Mouse (Mus musculus) ES-E14 (cell line): ENCODE data around the gene Dars. TPM values are rescaled to one million over a fixed set of nuclear protein-coding genes. Genes with fewer than 3 reads are reported as not detected.

Experiments
- DNase-seq: peaks from one replicate; pipeline ENCODE4 v3.0.0-alpha.2; 2013; ENCODE audit warnings: low read depth, low spot score
- H3K27ac ChIP-seq: 2 replicates; pipeline ENCODE4 v1.5.1; 2012; ENCODE audit warnings: low read depth, mild to moderate bottlenecking, low read length, moderate library complexity, mixed read lengths; ENCODE audit not compliant: poor library complexity, insufficient read depth, severe bottlenecking
- H3K36me3 ChIP-seq: 2 replicates; pipeline ENCODE4 v1.6.1; 2012; ENCODE audit warnings: mild to moderate bottlenecking, low read length, moderate library complexity, mixed read lengths; ENCODE audit not compliant: control insufficient read depth, poor library complexity, insufficient read depth, severe bottlenecking
- H3K4me1 ChIP-seq, 2 experiments: fragments of 150-350 bp in 1 of 2; sonication (generic) in 1 of 2; 2 replicates each; pipeline ENCODE4 v1.6.1; 2012; ENCODE audit warnings: low read length in 2 of 2, mild to moderate bottlenecking in 1 of 2, mixed read lengths in 1 of 2; ENCODE audit not compliant: control insufficient read depth in 2 of 2, insufficient read depth in 2 of 2, poor library complexity in 1 of 2
- H3K4me3 ChIP-seq, 2 experiments: fragments of 150-350 bp in 1 of 2; sonication (generic) in 1 of 2; 2 replicates each; pipeline ENCODE4 v1.5.1; 2012; ENCODE audit warnings: low read length in 2 of 2, low read depth in 1 of 2, mild to moderate bottlenecking in 1 of 2, mixed read lengths in 1 of 2; ENCODE audit not compliant: insufficient read depth in 1 of 2, poor library complexity in 1 of 2, severe bottlenecking in 1 of 2
- H3K9ac ChIP-seq: 2 replicates; pipeline ENCODE4 v1.6.1; 2012; ENCODE audit warnings: low read depth, mild to moderate bottlenecking, low read length, mixed read lengths; ENCODE audit not compliant: poor library complexity, insufficient read depth, severe bottlenecking
- H3K9me3 ChIP-seq: fragments of 150-350 bp; sonication (generic); 2 replicates; pipeline ENCODE4 v1.6.1; 2012; ENCODE audit warnings: low read depth, mild to moderate bottlenecking, low read length; ENCODE audit not compliant: control insufficient read depth, insufficient read depth
- CHD2 ChIP-seq: IDR thresholded peaks from 2 replicates; pipeline ENCODE4 v1.6.1; 2014; ENCODE audit warnings: mild to moderate bottlenecking, low read depth, low read length, inconsistent platforms
- HCFC1 ChIP-seq: IDR thresholded peaks from 2 replicates; pipeline ENCODE4 v1.6.1; 2012; ENCODE audit warnings: low read length, inconsistent platforms, borderline replicate concordance; ENCODE audit not compliant: insufficient read depth
- MAFK ChIP-seq: IDR thresholded peaks from 2 replicates; pipeline ENCODE4 v1.6.1; 2014; ENCODE audit warnings: mild to moderate bottlenecking, low read depth, low read length, inconsistent platforms; ENCODE audit not compliant: insufficient read depth
- ZC3H11A ChIP-seq: IDR thresholded peaks from 2 replicates; pipeline ENCODE4 v1.6.1; 2012; ENCODE audit warnings: low read depth, mild to moderate bottlenecking, inconsistent platforms, low read length, borderline replicate concordance
- ZNF384 ChIP-seq: IDR thresholded peaks from 2 replicates; pipeline ENCODE4 v1.6.1; 2012; ENCODE audit warnings: low read depth, low read length, inconsistent platforms
- in situ Hi-C, 2 experiments: fragments of 600-800 bp; cut with MboI; formaldehyde crosslinking; loops; one replicate each; pipeline ENCODE4 v1.15.1; 2025; ENCODE audit warnings: low sequenced_read_pairs in 2 of 2, inconsistent platforms in 1 of 2; ENCODE audit not compliant: unreplicated experiment in 2 of 2
- total RNA-seq: library from RNA; depleted of rRNA; stranded (reverse); fragments of 300-350 nt; gene quantifications from 2 replicates; pipeline ENCODE4 v1.2.3, GENCODE M21; 2012; rRNA removed

Gene Dars
- total RNA-seq = 57.3 and 85.9 TPM in 2 replicates

GRCm38 (mm10) chr1:128416584-128417532 is at the start of gene Dars:
TSS of gene Dars (minus strand) at chr1:128417368.
- in situ Hi-C loops = no loop called here
- peak; percentile 62; the same call in 1 of the 2 replicates for TF ChIP-seq HCFC1
- TF ChIP-seq CHD2 = peak; percentile 97
- TF ChIP-seq ZNF384 = no peak
- TF ChIP-seq MAFK = no peak
- no peak for TF ChIP-seq ZC3H11A
- Histone ChIP-seq H3K4me1 (peaks cover 2 to 7% of the 10 kb centered on the region in 2 experiments), H3K9ac (peak within 1 kb of the TSS; percentile 99), H3K4me3 (peak within 1 kb of the TSS; percentile 88 to 91), H3K27ac (peak within 1 kb of the TSS; percentile 90), H3K9me3 (no peaks in the 10 kb centered on the region), H3K36me3 (no peaks in the 10 kb centered on the region; the same call in 1 of the 2 replicates)
- DNase-seq = peak; percentile 88

- no peak for DNase-seq
- H3K36me3 ChIP-seq = no peaks in the 10 kb centered on the region
Measured at GRCm38 (mm10) chr1:128466828-128467227, 49.7 kb upstream of the Dars start.

GRCm38 (mm10) chr1:128463478-128463877 is 46.3 kb upstream of the Dars start:
- no peak overlapping the region for H3K4me3 ChIP-seq
- H3K4me1 ChIP-seq = peaks cover 0 to 6% of the 10 kb centered on the region in 2 experiments; a peak in 2 of 4 replicates
- DNase-seq = no peak
- H3K9me3 ChIP-seq = no peaks in the 10 kb centered on the region
- TF ChIP-seq ZC3H11A = no peak
- TF ChIP-seq CHD2 = no peak
- TF ChIP-seq ZNF384 = no peak
- TF ChIP-seq MAFK = no peak
- TF ChIP-seq HCFC1 = no peak
- no peak overlapping the region for H3K9ac ChIP-seq
- in situ Hi-C loops = no loop called here
- no peak overlapping the region for H3K27ac ChIP-seq
- no peaks in the 10 kb centered on the region for H3K36me3 ChIP-seq

More at GRCm38 (mm10) chr1:128466828-128467227, 49.7 kb upstream of the Dars start:
- H3K9ac ChIP-seq = no peak overlapping the region
- no peak overlapping the region for H3K4me3 ChIP-seq
- no peaks in the 10 kb centered on the region for H3K9me3 ChIP-seq
- H3K27ac ChIP-seq = no peak overlapping the region
- H3K4me1 ChIP-seq = no peaks in the 10 kb centered on the region
- in situ Hi-C loops = no loop called here
- TF ChIP-seq MAFK = no peak
- no peak for TF ChIP-seq CHD2
- no peak for TF ChIP-seq ZC3H11A
- no peak for TF ChIP-seq HCFC1

GRCm38 (mm10) chr1:128462389-128462788 is 45.2 kb upstream of the Dars start:
- H3K27ac ChIP-seq = no peak overlapping the region
- in situ Hi-C loops = no loop called here
- TF ChIP-seq HCFC1 (no peak), ZNF384 (no peak), MAFK (no peak), ZC3H11A (no peak)

More at GRCm38 (mm10) chr1:128462389-128462788, 45.2 kb upstream of the Dars start:
- Histone ChIP-seq H3K9ac (0 out of 2 replicates have a peak overlapping the region, but pooled peaks have one; percentile 11), H3K4me1 (peaks cover 0 to 6% of the 10 kb centered on the region in 2 experiments; a peak in 2 of 4 replicates), H3K4me3 (no peak overlapping the region), H3K9me3 (no peaks in the 10 kb centered on the region), H3K36me3 (no peaks in the 10 kb centered on the region)
- no peak for DNase-seq
